Mouse (Mus musculus): ENCODE results near the gene Spns3. TPM values are rescaled to one million over a fixed set of nuclear protein-coding genes. Genes with fewer than 3 reads are reported as not detected.
A peak's percentile ranks its signal among the peaks of the same experiment; 100 is the strongest.

Gene Spns3
- 0.08 TPM in 2 replicates for polyA plus RNA-seq (2015; fragmentation: Nextera tagmentation; extraction: Ambion mirVana)

DNA sequence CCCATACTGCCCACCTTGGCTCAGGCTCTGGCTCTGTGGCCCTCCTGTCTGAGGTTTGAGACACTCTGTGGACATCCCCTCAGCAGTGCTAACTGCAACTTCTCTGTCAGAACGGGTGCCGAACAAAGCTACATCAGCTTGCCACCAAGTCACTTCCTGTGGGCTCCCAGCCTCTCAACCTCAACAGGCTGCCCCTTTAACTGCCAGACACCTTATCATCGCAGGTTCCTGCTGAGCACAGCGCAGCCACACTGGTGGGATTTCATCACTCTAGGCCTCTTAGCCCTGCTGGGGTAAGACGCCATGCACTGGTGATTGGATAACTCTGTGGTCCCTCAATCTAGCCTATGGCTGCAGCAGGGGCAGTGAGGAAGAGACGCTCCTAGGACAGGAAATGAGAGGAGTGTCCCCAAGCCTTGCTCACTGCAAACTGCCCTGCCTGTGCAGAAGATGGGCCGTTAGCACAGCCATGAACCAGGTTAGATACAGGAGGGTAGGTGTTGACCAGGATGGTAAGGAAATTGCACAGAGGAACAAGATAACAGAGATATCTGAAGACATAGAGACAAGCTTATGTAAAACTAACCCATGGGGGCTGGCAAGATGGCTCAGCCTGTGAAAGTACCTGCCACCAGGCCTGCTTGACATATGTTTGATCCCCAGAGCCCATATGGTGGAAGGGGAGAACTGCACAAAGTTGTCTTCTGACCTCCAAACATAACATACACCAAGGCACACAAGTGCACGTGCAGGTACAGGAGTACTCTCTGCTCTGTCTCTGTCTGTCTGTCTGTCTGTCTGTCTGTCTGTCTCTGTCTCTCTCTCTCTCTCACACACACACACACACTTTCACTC, at the start of gene Spns3:
Spns3 (minus strand) TSS at position 373 of the 855 bp plus-strand sequence.
- no peaks in the 10 kb centered on the region for H3K4me1 ChIP-seq
- no peaks in the 10 kb centered on the region for H3K9me3 ChIP-seq
- no peak within 1 kb of the TSS for H3K9ac ChIP-seq (replicated peaks)
- no peak within 1 kb of the TSS for H3K4me2 ChIP-seq (replicated peaks)
- ATAC-seq (replicated peaks), result no peak
- WGBS, result 75% methylated on average over 8 of the region's 8 CpGs
- H3K4me3 ChIP-seq, result no peak within 1 kb of the TSS
- H3K27me3 ChIP-seq, result no peaks in the 10 kb centered on the region
- no peak within 1 kb of the TSS for H3K27ac ChIP-seq (replicated peaks)
- H3K36me3 ChIP-seq, result no peaks in the 10 kb centered on the region

- Histone ChIP-seq H3K27ac (replicated peaks) (no peak overlapping the region), H3K27me3 (no peaks in the 10 kb centered on the region), H3K9me3 (no peaks in the 10 kb centered on the region), H3K4me3 (no peak overlapping the region), H3K4me2 (replicated peaks) (no peak overlapping the region), H3K9ac (replicated peaks) (no peak overlapping the region), H3K4me1 (no peaks in the 10 kb centered on the region), H3K36me3 (no peaks in the 10 kb centered on the region)
- 90% methylated on average over 4 of the region's 4 CpGs for WGBS
- no peak for ATAC-seq (replicated peaks)
These were observed 47.5 kb upstream of the Spns3 start for GRCm38 (mm10) chr11:72597780-72598179.

GRCm38 (mm10) chr11:72595010-72595737, 44.9 kb upstream of the Spns3 start:
- H3K9me3 ChIP-seq, result no peaks in the 10 kb centered on the region

GRCm38 (mm10) chr11:72587537-72588233, 37.4 kb upstream of the Spns3 start:
- no peaks in the 10 kb centered on the region for H3K36me3 ChIP-seq
- no peak overlapping the region for H3K4me3 ChIP-seq
- no peaks in the 10 kb centered on the region for H3K9me3 ChIP-seq
- ATAC-seq (replicated peaks), result no peak
- no peaks in the 10 kb centered on the region for H3K27me3 ChIP-seq
- H3K4me1 ChIP-seq, result no peaks in the 10 kb centered on the region
- 76% methylated on average over 7 of the region's 7 CpGs for WGBS
- no peak overlapping the region for H3K9ac ChIP-seq (replicated peaks)
- no peak overlapping the region for H3K4me2 ChIP-seq (replicated peaks)
- no peak overlapping the region for H3K27ac ChIP-seq (replicated peaks)

More at GRCm38 (mm10) chr11:72595010-72595737, 44.9 kb upstream of the Spns3 start:
- H3K4me3 ChIP-seq, result no peak overlapping the region
- H3K4me2 ChIP-seq (replicated peaks), result no peak overlapping the region
- WGBS, result 57% methylated on average over 2 of the region's 2 CpGs
- H3K36me3 ChIP-seq, result no peaks in the 10 kb centered on the region
- H3K9ac ChIP-seq (replicated peaks), result no peak overlapping the region
- no peaks in the 10 kb centered on the region for H3K4me1 ChIP-seq
- ATAC-seq (replicated peaks), result no peak
- no peak overlapping the region for H3K27ac ChIP-seq (replicated peaks)
- no peaks in the 10 kb centered on the region for H3K27me3 ChIP-seq

- no peak for ATAC-seq (replicated peaks)
- no peaks in the 10 kb centered on the region for H3K27me3 ChIP-seq
- no peaks in the 10 kb centered on the region for H3K9me3 ChIP-seq
- H3K36me3 ChIP-seq, result no peaks in the 10 kb centered on the region
- H3K4me2 ChIP-seq (replicated peaks), result no peak overlapping the region
- H3K27ac ChIP-seq (replicated peaks), result no peak overlapping the region
- H3K4me1 ChIP-seq, result no peaks in the 10 kb centered on the region
- no peak overlapping the region for H3K9ac ChIP-seq (replicated peaks)
- no peak overlapping the region for H3K4me3 ChIP-seq
- 88% methylated on average over 3 of the region's 3 CpGs for WGBS
These were observed 36.3 kb upstream of the Spns3 start for GRCm38 (mm10) chr11:72586570-72586969.

DNA sequence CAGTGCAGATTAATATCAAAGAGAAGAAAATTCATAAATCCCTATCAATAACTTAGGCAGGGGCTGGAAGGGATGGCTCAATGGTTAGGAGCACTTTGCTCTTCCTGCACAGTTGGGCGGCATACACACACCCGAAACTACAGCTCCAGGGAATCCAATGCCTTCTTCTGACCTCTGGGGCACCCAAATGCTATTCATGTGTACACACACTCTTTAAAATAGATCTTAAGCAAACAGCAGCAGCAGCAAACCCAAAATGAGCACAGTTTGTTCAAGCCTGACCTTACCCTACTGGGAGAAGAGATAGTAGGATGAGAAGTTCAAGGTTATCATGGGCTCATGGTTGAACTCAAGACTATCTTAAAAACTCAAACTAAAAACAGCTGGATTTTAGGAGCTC, 32.8 kb upstream of the Spns3 start:
- Histone ChIP-seq H3K9ac (replicated peaks) (no peak overlapping the region), H3K36me3 (no peaks in the 10 kb centered on the region), H3K4me3 (no peak overlapping the region), H3K27me3 (no peaks in the 10 kb centered on the region), H3K27ac (replicated peaks) (no peak overlapping the region), H3K4me2 (replicated peaks) (no peak overlapping the region), H3K4me1 (no peaks in the 10 kb centered on the region), H3K9me3 (no peaks in the 10 kb centered on the region)
- WGBS, result 89% methylated on average over 2 of the region's 2 CpGs
- ATAC-seq (replicated peaks), result no peak

DNA sequence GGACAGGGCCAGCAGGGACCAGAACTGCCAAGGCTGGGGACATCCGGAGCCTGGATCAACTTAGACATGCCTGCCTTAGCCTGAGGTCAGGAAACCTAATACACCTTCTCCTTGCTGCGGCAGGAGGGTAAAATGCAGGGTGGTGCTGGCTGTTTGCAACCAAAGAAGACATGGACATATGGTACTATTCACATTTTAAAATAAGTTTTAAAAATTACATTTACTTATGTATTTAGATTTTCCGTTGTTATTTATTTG, 32.1 kb upstream of the Spns3 start:
- H3K4me2 ChIP-seq (replicated peaks), result no peak overlapping the region
- H3K9me3 ChIP-seq, result no peaks in the 10 kb centered on the region
- 88% methylated on average over 3 of the region's 3 CpGs for WGBS
- H3K4me1 ChIP-seq, result no peaks in the 10 kb centered on the region
- H3K27ac ChIP-seq (replicated peaks), result no peak overlapping the region
- peaks cover 5% of the 10 kb centered on the region; the same call in 1 of the 2 replicates for H3K27me3 ChIP-seq
- ATAC-seq (replicated peaks), result no peak
- no peaks in the 10 kb centered on the region for H3K36me3 ChIP-seq
- no peak overlapping the region for H3K4me3 ChIP-seq
- H3K9ac ChIP-seq (replicated peaks), result no peak overlapping the region

GRCm38 (mm10) chr11:72581609-72582447, 31.5 kb upstream of the Spns3 start:
- WGBS, result 71% methylated on average over 8 of the region's 8 CpGs

DNA sequence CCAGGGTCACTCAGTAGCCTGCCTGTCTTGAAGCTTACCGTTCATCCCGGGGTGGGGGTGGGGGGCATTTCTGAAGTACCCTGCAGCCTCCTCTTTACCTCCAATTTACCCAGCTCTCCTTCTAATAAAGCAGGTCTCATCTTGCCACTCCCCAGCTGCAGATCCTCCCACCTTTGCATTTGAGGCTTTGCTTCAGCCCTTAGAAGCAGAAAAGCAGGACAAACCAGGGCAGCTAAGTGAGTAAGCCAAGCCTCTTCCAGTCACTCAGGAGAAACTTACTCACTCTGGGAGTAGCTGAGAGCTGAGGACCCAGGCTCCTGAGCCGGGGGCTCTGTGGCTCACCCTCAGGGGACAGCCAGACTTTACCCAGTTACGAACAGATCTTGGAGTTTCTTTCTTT, 28.2 kb upstream of the Spns3 start:
- H3K4me1 ChIP-seq, result peaks cover 14% of the 10 kb centered on the region
- ATAC-seq (replicated peaks), result no peak
- H3K4me2 ChIP-seq (replicated peaks), result no peak overlapping the region
- peaks cover 5% of the 10 kb centered on the region; the same call in 1 of the 2 replicates for H3K27me3 ChIP-seq
- no peak overlapping the region for H3K27ac ChIP-seq (replicated peaks)
- no peak overlapping the region for H3K4me3 ChIP-seq
- no peaks in the 10 kb centered on the region for H3K9me3 ChIP-seq
- no peak overlapping the region for H3K9ac ChIP-seq (replicated peaks)
- no peaks in the 10 kb centered on the region for H3K36me3 ChIP-seq
- 90% methylated on average over 4 of the region's 4 CpGs for WGBS

More at GRCm38 (mm10) chr11:72581609-72582447, 31.5 kb upstream of the Spns3 start:
- Histone ChIP-seq H3K36me3 (no peaks in the 10 kb centered on the region), H3K9ac (replicated peaks) (no peak overlapping the region), H3K4me3 (no peak overlapping the region), H3K27ac (replicated peaks) (no peak overlapping the region), H3K27me3 (peaks cover 5% of the 10 kb centered on the region; the same call in 1 of the 2 replicates), H3K4me1 (peaks cover 4% of the 10 kb centered on the region), H3K4me2 (replicated peaks) (no peak overlapping the region), H3K9me3 (no peaks in the 10 kb centered on the region)
- ATAC-seq (replicated peaks), result no peak

- peak; percentile 60 for ATAC-seq (replicated peaks)
These were observed 26.4 kb upstream of the Spns3 start for GRCm38 (mm10) chr11:72576466-72577351.

More at GRCm38 (mm10) chr11:72576466-72577351, 26.4 kb upstream of the Spns3 start:
- H3K4me2 ChIP-seq (replicated peaks), result peak overlapping the region; percentile 59
- no peaks in the 10 kb centered on the region for H3K36me3 ChIP-seq
- peak overlapping the region; percentile 35 for H3K4me3 ChIP-seq
- H3K27me3 ChIP-seq, result peaks cover 5% of the 10 kb centered on the region; the same call in 1 of the 2 replicates
- H3K9ac ChIP-seq (replicated peaks), result peak overlapping the region; percentile 41; the same call in 1 of the 2 replicates
- WGBS, result 3% methylated on average over 24 of the region's 24 CpGs
- H3K27ac ChIP-seq (replicated peaks), result peak overlapping the region; percentile 58
- peaks cover 14% of the 10 kb centered on the region for H3K4me1 ChIP-seq
- no peaks in the 10 kb centered on the region for H3K9me3 ChIP-seq

Data from forebrain, embryonic 15.5 days (tissue).